Mouse (Mus musculus) heart, embryonic 16.5 days (tissue): ENCODE measurements at regions not wholly inside any gene's neighbourhood (a gene's known extent, or its start where the extent isn't known, plus 50 kb on each side); places are given as distances from the start of the nearest gene placed in this dataset.
A peak's percentile ranks its signal among the peaks of the same experiment; 100 is the strongest.

Source experiments
- ATAC-seq: fragments of 200-750 bp; cut with Nextera tagmentation; replicated peaks from 2 replicates; pipeline ENCODE4 v1.8.0; 2017; ENCODE audit warnings: moderate number of reproducible peaks; ENCODE audit not compliant: insufficient read depth, low FRiP score; ENCODE audit errors: extremely low read depth
- H3K27ac ChIP-seq: fragments of 300-500 bp; sonication (generic); 2 replicates; pipeline ENCODE4 v1.5.1; 2014; ENCODE audit warnings: mild to moderate bottlenecking, low read length, control low read depth, moderate library complexity
- H3K27me3 ChIP-seq: fragments of 300-500 bp; sonication (generic); 2 replicates; pipeline ENCODE4 v1.6.1; 2014; ENCODE audit warnings: low read length, mixed read lengths; ENCODE audit not compliant: control insufficient read depth, insufficient read depth
- H3K36me3 ChIP-seq: fragments of 300-500 bp; sonication (generic); 2 replicates; pipeline ENCODE4 v1.6.1; 2014; ENCODE audit not compliant: control insufficient read depth, insufficient read depth
- H3K4me1 ChIP-seq: fragments of 300-500 bp; sonication (generic); 2 replicates; pipeline ENCODE4 v1.6.1; 2014; ENCODE audit warnings: low read length, mixed read lengths; ENCODE audit not compliant: control insufficient read depth, insufficient read depth
- H3K4me2 ChIP-seq: fragments of 300-500 bp; sonication (generic); 2 replicates; pipeline ENCODE4 v1.6.1; 2014; ENCODE audit warnings: low read depth, mild to moderate bottlenecking, control low read depth, low read length
- H3K4me3 ChIP-seq: fragments of 300-500 bp; sonication (generic); 2 replicates; pipeline ENCODE4 v1.5.1; 2014; ENCODE audit warnings: mild to moderate bottlenecking, control low read depth, low read length
- H3K9ac ChIP-seq: fragments of 300-500 bp; sonication (generic); 2 replicates; pipeline ENCODE4 v1.6.1; 2014; ENCODE audit warnings: low read length, control low read depth
- H3K9me3 ChIP-seq: fragments of 300-500 bp; sonication (generic); replicated peaks from 2 replicates; pipeline ENCODE4 v1.6.1; 2016; ENCODE audit warnings: low read length; ENCODE audit not compliant: control insufficient read depth
- whole genome bisulfite sequencing: fragments of 180-500 bp; shearing (Covaris S2); extraction: QIAGEN DNeasy Blood & Tissue Kit; methylation state at CpG from one replicate; pipeline ENCODE4 v1.1.7; 2014; 5-methylcytosine and 5-hydroxymethylcytosine counted together

GRCm38 (mm10) chr8:35946539-35946940 lies 180.9 kb downstream of the Gm19410 start:
- 29% methylated on average over 1 of the region's 1 CpGs for WGBS
- Histone ChIP-seq H3K4me3 (no peak overlapping the region), H3K9ac (no peak overlapping the region), H3K36me3 (no peaks in the 10 kb centered on the region), H3K27ac (no peak overlapping the region), H3K4me2 (no peak overlapping the region), H3K9me3 (no peaks in the 10 kb centered on the region), H3K27me3 (no peaks in the 10 kb centered on the region), H3K4me1 (no peaks in the 10 kb centered on the region)
- no peak for ATAC-seq

- Histone ChIP-seq H3K9me3 (no peaks in the 10 kb centered on the region), H3K27ac (no peak overlapping the region), H3K4me1 (no peaks in the 10 kb centered on the region), H3K36me3 (no peaks in the 10 kb centered on the region), H3K4me2 (no peak overlapping the region), H3K9ac (no peak overlapping the region), H3K4me3 (no peak overlapping the region), H3K27me3 (no peaks in the 10 kb centered on the region)
- whole genome bisulfite sequencing = 66% methylated on average over 2 of the region's 2 CpGs
- no peak for ATAC-seq
Observed at GRCm38 (mm10) chr8:35948146-35948545, 182.6 kb downstream of the Gm19410 start.

- no peaks in the 10 kb centered on the region for H3K36me3 ChIP-seq
- no peak overlapping the region for H3K9ac ChIP-seq
- ATAC-seq = no peak
- H3K27me3 ChIP-seq = no peaks in the 10 kb centered on the region
- no peaks in the 10 kb centered on the region for H3K9me3 ChIP-seq
- H3K4me3 ChIP-seq = no peak overlapping the region
- H3K4me1 ChIP-seq = no peaks in the 10 kb centered on the region
- H3K27ac ChIP-seq = no peak overlapping the region
- WGBS = 32% methylated on average over 9 of the region's 9 CpGs
- H3K4me2 ChIP-seq = no peak overlapping the region
Observed at GRCm38 (mm10) chr8:35948751-35949183, 183.2 kb downstream of the Gm19410 start.

GRCm38 (mm10) chr8:35955506-35955905 lies 189.9 kb downstream of the Gm19410 start:
- Histone ChIP-seq H3K36me3 (no peaks in the 10 kb centered on the region), H3K27ac (no peak overlapping the region), H3K4me1 (peaks cover 4% of the 10 kb centered on the region; the same call in 1 of the 2 replicates), H3K4me3 (no peak overlapping the region), H3K4me2 (no peak overlapping the region), H3K27me3 (no peaks in the 10 kb centered on the region), H3K9ac (no peak overlapping the region), H3K9me3 (no peaks in the 10 kb centered on the region)
- no peak for ATAC-seq
- WGBS = 49% methylated on average over 2 of the region's 2 CpGs

GRCm38 (mm10) chr8:35956319-35956718 lies 190.7 kb downstream of the Gm19410 start:
- H3K4me2 ChIP-seq = no peak overlapping the region
- no peaks in the 10 kb centered on the region for H3K27me3 ChIP-seq
- no peak for ATAC-seq
- H3K27ac ChIP-seq = no peak overlapping the region
- WGBS = 64% methylated on average over 2 of the region's 2 CpGs
- H3K4me1 ChIP-seq = peaks cover 11% of the 10 kb centered on the region
- H3K9me3 ChIP-seq = no peaks in the 10 kb centered on the region
- H3K36me3 ChIP-seq = no peaks in the 10 kb centered on the region
- no peak overlapping the region for H3K9ac ChIP-seq
- H3K4me3 ChIP-seq = no peak overlapping the region

DNA sequence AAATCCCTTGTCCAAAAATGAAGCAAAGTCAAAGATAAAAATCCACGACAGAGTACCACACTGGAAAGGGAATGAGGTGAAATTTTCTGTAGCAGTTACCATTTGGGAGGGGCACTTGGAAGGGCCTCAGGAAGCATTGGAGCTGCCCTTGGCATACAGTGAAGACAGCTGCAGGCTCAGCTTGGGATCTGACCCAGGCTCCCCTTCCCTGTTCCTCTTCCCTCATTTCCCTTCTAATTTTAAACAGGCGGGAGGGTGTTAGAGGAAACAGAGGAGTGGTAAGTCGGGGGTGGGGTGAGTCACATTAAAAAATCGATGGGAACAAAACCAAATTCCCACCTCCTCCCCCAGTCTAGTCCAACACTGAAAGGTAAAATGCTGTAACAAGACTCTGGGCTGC lies 193.6 kb downstream of the Gm19410 start:
- Histone ChIP-seq H3K4me3 (no peak overlapping the region), H3K4me1 (peaks cover 18% of the 10 kb centered on the region), H3K36me3 (no peaks in the 10 kb centered on the region), H3K4me2 (no peak overlapping the region), H3K27me3 (no peaks in the 10 kb centered on the region), H3K9me3 (no peaks in the 10 kb centered on the region), H3K9ac (no peak overlapping the region), H3K27ac (no peak overlapping the region)
- no peak for ATAC-seq
- WGBS = 51% methylated on average over 4 of the region's 4 CpGs

GRCm38 (mm10) chr8:35960867-35961614 lies 195.5 kb downstream of the Gm19410 start:
- H3K4me3 ChIP-seq = no peak overlapping the region
- peak overlapping the region; percentile 20; the same call in 1 of the 2 replicates for H3K9ac ChIP-seq
- peak overlapping the region; percentile 57; the same call in 1 of the 2 replicates for H3K27ac ChIP-seq
- H3K36me3 ChIP-seq = no peaks in the 10 kb centered on the region
- no peak for ATAC-seq
- peak overlapping the region; percentile 37; the same call in 1 of the 2 replicates for H3K4me2 ChIP-seq
- no peaks in the 10 kb centered on the region for H3K9me3 ChIP-seq
- H3K4me1 ChIP-seq = peaks cover 26% of the 10 kb centered on the region
- WGBS = 28% methylated on average over 9 of the region's 9 CpGs
- no peaks in the 10 kb centered on the region for H3K27me3 ChIP-seq

- peaks cover 26% of the 10 kb centered on the region for H3K4me1 ChIP-seq
- H3K4me2 ChIP-seq = peak overlapping the region; percentile 37; the same call in 1 of the 2 replicates
- no peaks in the 10 kb centered on the region for H3K27me3 ChIP-seq
- no peak for ATAC-seq
- H3K27ac ChIP-seq = peak overlapping the region; percentile 57; the same call in 1 of the 2 replicates
- no peaks in the 10 kb centered on the region for H3K9me3 ChIP-seq
- no peak overlapping the region for H3K4me3 ChIP-seq
- H3K36me3 ChIP-seq = no peaks in the 10 kb centered on the region
- WGBS = 56% methylated on average over 20 of the region's 20 CpGs
- H3K9ac ChIP-seq = peak overlapping the region; percentile 20; the same call in 1 of the 2 replicates
Observed at GRCm38 (mm10) chr8:35961615-35962220, 196.1 kb downstream of the Gm19410 start.

DNA sequence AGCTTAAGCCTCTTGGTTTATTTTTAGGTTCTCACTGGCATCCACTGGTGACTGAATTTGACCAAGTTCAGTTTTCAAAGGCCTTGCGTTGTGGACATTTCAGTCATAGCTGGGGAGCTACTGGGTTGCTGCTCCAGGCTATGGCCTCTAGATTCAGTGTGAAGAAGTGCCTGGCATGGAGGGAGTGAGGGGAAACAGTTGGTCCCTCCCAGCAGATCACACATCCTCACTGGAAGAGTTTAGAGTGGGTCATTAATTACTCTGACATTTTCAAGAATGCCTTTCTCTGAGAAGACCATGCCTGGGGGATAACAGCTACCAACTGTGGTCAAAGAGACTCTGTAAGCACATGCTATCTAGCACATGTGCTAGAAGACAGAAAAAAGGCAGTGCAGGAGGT lies 199.3 kb downstream of the Gm19410 start:
- 21% methylated on average over 1 of the region's 1 CpGs for WGBS
- Histone ChIP-seq H3K27ac (no peak overlapping the region), H3K9me3 (no peaks in the 10 kb centered on the region), H3K4me2 (no peak overlapping the region), H3K4me1 (peaks cover 22% of the 10 kb centered on the region), H3K27me3 (no peaks in the 10 kb centered on the region), H3K36me3 (no peaks in the 10 kb centered on the region), H3K9ac (no peak overlapping the region), H3K4me3 (no peak overlapping the region)
- no peak for ATAC-seq
